Mouse (Mus musculus) natural killer cell, adult 2 months (primary cell): ENCODE measurements at regions not wholly inside any gene's neighbourhood (a gene's known extent, or its start where the extent isn't known, plus 50 kb on each side); places are given as distances from the start of the nearest gene placed in this dataset.
A peak's percentile ranks its signal among the peaks of the same experiment; 100 is the strongest.

Experiments
- DNase-seq, 2 experiments: peaks; one replicate each; pipeline ENCODE4 v3.0.0; 2022; ENCODE audit warnings: low spot score in 2 of 2

DNA sequence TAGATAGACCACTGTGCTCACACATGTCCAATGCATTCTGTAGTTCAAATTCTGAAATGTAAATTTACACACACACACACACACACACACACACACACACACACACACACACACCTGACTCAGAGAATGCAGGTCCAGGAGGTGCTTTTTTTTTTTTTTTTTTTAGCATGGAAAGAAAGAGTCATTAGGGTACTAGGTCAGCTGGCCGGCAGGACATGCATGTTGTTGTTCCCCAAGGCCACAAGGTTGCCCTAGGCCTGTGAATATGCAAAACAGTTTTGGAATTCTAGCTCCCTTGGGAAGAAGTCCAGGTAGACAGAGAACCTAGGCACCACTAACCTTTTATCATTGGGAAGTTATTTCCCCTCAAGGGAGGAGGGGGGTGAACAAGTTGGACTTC, 184.1 kb upstream of the Marcks start:
- no peak for DNase-seq

DNA sequence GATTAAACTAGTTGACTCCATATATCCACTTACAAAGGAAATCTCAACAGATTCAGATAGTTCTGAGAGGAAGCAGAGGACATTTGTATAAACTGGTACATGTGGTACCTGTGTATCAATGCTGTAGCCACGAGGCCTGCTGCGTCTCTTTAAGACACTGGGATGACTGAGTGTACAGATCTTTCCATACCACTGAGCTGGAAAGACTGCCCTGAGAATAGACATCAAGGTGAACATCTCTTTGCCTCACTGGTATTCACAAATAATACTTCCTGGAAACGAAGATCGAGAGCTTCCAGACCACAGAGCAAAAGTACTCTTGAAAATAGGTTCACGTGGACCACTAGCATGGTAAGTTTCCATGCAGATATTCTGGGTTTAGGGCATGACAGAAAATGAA, 183.6 kb upstream of the Marcks start:
- no peak for DNase-seq

DNA sequence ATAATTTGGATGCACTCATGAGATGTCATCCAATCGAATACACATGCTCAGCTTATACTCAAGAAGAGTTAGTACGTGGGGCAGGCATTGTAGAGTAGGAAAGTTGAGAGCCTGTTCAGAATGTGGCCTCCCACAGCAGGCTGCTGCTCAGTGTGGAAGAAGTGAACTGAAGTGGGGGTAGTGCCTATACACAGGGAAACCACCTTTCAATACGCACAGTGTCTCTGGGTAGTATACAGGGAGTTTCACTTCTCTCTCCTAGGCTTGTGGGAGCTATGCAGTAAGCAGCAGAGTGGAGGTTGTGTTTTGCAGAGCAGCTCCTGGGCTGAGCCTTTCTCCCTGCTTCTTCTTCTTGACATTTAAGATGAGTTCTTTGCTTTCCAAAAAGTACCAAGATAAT, 182.5 kb upstream of the Marcks start:
- DNase-seq, result peak in 1 of 2 experiments; percentile 65

DNA sequence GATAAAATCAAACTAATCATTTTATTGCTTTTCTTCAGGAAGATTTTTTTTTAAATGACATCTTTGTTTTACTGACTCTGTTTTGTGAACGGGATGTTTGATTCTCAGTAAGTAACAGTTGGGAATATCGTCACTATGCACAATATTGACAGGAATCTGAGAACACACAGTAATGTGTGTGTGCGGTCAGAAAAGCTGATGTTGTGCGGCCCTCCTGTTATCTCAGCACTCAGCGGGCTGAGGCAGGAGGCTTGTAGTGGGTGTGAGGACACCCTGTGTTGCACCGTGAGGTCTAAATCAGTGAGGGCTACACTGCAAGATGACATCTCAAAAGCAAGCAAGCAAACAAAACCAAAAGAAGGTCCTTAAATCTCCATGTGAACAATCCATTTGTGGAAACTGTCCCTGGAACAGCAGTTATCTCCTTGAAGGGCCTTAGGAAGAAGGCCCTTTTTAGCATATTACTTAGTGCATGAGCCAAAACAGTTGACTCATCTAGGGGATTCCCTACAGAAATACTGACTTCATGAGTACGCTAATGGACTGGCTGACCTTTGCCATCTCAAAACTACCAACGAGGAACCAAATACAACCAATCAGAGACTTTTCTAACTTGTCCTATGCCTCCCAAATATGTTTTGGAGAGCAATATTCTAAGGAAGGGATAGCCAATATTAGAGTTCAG, 181.2 kb upstream of the Marcks start:
- DNase-seq, result no peak

DNA sequence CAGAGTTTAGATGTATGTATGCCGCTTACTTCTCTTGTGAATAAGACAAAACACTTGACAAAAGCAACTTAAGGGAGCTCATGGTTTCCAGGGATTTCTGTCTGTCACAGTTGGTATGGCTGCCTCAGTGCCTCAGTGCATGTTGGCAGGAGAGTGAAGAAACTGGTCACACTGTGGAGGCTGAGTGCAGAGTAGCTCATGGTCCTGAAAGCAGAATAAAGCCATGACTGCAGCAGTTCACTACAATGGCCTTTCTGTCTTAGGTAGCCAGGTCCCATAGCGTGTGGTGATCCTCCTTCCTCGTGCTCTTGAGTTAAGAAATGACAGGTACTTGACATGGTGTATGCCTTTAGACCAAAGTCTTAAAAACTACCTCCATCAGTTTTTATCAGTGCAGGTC, 178.0 kb upstream of the Marcks start:
- no peak for DNase-seq

DNA sequence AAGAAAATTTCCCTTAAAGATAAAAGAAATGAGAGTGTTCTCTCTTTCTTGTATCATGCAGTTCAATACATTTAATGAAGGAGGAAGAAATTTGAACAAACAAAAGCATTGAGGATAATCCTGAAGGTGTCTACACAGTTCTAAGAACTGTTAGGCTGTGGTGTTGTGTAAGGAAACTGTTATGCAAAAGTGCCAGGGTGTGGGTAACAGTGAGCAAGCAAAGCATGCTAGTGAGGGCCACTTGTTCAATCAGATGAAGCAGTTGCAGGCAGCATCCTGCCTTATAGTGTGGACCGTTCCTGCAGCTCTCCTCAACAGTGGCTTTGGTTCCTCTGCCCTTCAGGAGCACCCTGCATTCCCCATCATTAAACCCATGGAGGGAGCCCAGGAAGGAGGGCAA, 177.1 kb upstream of the Marcks start:
- DNase-seq, result no peak

DNA sequence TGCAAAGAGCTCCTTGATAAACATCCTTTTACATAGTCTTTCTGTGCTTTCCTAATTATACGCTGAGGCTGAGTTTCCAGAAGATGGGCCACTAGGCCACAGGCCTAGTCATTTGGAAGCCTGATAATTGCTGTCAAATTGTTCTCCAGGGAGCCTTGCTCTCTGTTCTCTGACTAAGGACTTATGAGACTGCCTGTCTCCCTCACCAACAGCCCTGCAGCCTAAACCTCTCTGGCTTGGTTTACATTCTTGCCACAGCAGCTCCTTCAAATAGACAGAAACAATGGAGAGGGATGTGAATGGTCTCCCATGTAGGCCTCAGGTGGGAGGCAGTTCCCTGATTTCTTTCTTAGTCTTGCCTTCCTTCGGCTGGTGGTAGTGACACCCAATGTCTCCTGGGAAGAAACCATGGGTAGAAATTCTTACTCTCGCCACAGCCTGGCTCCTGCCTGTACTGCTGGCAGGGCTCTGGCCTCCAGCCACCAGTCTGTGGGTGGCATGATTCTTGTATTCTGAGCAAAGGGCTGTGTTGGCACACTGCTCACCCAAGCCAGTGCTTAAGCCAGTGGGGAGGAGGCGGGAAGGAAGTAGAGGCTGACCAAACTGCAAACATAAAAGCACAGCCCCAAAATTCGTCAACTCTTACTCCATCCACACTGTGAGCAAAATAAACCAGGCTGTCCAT, 176.2 kb upstream of the Marcks start:
- no peak for DNase-seq

DNA sequence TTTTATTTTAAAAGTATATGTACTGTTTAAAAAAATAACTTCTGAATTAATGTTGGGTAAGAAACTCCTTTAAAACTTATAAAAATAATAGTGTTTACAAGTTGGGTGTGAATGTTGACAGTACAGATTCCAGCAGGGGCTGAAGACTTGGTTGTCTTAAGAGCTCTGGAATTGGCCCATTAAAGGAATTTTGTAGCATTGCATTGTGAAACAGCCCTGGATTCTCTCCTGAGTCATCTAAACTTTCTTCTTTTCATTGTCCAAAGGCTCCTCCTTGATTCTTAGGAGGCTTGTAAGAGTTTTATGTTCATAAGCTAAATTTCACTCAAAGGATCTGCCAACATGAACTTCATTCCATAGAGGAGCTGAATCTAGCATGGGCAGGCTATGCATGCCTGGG, 174.7 kb upstream of the Marcks start:
- DNase-seq, result no peak

DNA sequence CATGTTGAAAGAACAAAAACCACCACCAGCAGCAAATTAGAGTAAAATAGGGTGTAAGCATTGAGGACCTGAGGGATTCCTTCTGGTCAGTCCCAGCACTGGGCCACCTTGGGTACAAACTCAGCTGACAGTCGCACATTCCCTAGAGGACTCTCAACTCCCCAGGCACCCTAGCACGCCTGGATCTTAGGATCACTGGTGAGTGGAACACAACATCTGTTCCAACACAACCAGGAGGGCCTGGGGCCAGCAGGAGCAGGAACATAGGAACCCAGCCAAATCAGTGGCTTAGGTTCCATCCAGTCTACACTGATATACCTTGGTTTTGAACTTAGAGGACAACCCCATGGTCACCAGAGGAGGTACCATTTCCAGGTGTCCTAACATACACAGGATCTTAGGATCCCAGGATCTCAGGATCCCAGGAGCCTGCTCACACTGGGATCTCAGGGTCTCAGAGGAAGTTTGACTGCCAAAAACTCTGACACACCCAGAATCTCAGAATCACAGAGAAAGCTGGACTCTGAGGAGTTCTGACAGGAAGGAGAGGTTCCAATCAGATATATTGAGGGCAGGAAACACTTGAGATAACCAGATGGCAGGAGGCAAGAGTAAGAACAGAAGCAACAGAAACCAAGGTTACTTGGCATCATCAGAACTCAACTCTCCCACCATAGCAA, 171.7 kb upstream of the Marcks start:
- DNase-seq, result no peak

DNA sequence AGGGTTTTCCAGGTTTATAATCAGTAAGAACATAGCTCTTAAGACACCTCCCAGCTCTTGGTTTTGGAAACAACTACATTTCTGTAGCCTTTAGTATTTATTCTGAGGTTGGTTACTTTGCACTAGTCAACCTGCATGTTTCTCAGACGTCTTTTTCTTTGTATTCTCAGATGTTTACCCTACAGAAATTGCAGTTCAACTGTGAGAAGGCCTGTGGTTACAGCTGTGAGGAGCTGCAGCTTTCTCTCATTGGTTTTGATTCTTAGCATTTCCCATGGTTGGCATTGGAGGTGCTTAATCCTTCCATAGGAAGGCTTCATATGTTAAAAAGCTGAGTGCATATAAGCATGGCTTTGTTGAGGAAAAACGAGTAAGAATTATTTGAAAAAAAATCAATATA, 165.9 kb upstream of the Marcks start:
- DNase-seq, result no peak

DNA sequence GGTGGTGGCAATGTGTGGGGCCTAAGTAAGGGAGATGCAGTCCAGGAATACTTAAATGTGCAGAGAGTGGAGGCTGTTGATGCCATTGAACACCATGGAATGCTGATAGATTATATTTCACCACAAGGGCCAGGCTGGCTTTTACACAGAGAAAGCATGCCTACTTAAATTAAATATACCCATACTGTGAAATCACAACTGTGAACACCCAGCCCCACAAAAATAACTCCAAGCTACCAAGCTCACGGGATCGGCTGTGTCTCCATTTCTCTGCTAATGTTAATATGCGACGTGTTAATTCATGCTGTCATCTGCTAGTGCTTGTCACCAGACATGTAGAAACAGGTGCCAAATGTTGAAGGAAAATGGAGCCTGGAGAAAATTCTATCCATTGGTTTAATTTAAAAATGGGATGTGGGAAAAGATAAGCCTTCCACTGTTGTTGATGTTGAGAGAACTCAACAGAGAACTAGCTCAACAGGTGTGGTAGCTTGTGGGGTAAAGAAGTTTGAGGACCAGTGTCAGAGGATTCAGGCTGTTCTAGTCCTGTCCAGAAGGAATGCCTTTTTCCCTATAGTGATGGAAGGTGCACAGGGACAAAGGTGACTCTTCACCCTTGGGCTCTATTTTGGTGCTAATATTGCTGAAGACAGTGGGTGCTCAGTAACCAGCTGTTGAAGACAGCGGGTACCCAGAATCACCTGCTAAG, 161.6 kb upstream of the Marcks start:
- no peak for DNase-seq

DNA sequence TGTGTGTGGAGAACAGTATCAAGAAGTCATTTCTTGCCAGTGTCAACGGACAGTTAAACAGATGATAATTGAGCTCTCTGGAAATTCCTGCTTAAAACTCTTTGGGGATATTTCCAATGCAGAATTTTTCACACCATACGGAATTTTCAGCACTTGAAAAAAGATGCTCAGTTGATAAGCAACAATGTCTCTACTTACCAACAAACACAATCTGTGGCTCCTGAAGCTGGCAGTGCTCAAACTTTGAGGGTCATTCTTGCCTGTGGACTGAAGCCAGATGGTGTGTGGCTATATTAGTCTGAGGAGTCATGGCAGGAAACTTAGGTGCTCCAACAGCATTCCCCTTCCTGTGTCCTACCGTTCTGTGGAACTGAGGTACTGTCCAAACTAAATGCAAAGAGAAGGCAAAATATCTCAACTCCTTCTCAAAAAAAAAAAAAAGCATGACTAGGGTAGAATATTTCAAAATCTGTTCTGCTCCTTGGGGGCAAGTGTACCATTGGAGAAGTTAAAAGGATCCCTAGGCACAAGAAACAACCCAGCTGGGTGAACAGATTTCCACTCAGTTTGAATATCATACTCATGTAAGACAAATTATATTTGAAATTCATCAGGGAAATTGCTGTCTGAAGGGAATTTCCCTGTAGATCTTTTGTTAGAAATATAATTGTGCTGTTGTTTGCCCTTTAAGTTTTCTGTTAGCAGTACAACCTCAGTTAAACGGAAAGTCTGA, 160.1 kb upstream of the Marcks start:
- DNase-seq, result no peak

DNA sequence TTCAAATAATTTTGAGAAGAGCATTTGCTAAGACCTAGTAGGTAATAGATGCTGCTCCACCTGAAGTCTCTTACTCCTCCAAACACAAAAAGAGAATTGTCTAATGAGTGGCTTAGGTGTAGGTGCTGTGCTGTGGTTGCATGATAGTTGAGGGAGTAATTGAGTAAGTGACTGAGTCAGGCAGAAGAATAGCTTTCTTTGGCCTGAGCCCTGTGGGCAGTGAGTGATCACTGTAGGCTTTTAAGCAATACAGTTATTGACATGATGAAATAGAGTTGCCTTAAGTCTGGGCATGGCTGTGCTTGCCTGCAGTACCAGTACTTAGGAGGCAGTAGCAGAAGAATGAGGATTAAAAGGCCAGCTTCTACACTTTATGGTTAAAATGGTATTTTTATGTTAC, 155.5 kb upstream of the Marcks start:
- DNase-seq, result no peak

DNA sequence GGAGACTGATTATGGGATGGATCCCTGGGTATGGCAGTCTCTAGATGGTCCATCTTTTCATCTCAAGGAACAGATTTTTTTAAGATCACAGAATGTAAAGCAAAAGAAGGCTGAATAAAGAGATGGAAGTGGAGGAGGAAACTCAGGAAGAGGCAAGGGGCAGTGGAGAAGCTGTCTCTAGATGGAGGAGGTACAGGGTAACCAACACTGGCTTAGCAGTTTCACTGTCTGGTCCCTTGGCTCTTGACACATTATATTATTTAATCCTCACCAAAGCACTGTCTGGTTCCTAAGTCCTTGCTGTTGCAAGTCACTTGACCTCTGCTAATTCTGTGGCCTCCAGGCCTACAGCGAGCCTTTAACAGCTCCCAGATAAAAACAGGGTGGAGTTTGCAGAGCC, 154.6 kb upstream of the Marcks start:
- DNase-seq, result no peak

DNA sequence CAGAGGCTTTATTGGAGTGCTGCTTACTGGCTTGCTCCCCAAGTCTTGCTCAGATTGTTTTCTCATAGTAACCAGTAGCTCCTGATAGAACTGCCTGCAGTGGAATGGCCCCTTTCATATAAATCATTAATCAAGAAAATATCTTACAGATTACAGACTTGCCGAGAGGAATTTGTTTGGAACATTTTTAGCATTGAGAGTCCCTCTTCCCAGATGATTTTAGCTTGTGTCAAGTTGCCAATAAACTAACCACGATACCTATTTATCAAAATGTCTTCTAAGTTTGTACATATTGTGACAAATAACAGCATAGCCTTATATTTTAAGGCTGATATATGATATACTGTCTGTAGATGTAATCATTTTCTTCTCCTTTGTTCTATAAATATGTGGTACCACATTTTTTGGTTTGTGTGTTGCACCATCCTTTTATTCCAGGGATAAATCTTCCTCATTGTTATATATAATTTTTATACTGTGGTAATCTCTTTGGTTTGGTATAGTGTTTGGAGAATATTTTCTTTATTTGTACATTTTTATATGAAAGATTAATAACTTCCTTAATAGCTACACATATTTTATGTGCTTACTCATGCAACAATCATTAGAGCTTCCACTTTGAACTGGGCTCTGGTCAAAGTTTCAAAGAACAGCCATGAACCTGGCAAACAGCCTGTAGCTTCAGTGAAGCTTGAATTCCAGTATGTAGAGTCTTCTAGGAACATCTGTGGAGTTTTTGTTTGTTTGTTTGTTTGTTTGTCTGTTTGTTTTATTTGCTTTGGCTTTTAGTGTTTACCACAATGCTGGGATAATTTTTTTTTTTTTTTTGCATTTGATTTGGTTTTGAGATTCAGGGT, 153.1 kb upstream of the Marcks start:
- DNase-seq, result no peak

DNA sequence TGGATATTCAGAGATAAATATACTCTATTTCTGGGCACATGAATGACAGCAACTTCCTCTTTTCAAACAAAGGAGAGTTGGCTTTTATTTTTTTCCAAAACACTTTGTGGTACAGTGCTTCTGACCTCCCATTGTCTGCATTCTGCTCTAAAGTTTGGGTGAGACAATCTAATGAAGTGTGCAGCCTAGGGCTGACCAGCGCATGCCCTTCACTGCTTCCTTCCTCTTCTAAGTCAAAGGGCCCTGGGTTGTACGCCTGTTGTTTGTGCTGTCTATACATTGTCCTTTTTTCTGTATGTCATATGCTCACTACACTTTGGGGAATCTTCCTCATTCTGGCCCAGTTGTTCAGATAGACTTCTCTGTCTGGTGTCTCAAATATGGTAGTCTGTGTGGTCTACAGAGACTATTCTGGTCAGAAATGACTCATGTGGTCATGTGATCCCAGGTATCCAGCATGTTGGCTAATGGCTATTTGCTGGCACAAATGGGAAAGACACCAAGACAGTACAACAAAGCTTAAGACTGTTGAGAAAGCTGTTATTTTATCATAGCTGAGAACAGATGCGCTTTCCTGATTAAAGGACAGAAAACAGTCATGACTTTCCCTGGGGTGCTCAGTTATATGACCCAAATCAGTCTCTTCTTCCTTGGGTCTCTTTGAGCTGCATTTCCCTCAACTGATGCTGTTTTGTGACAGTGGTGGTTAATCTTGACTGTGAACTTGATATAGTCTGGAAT, 151.4 kb upstream of the Marcks start:
- peak in 1 of 2 experiments; percentile 14 for DNase-seq

DNA sequence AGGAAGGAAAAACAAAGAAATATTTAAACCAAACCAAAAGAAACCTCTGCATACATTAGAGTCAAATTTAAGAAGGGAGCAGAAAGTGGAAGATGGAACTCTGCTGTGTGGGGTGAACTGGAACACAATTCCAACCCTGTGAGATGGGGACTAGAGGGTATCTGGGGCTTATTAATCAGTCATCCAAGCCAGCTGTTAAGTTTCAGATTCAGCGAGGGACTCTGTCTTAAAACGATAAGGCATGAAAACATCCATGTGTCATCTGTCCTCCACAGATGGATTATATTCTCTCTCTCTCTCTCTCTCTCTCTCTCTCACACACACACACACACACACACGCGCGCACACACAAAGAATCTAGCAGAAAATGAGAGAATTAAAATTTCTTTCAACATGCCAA, 147.6 kb upstream of the Marcks start:
- no peak for DNase-seq

DNA sequence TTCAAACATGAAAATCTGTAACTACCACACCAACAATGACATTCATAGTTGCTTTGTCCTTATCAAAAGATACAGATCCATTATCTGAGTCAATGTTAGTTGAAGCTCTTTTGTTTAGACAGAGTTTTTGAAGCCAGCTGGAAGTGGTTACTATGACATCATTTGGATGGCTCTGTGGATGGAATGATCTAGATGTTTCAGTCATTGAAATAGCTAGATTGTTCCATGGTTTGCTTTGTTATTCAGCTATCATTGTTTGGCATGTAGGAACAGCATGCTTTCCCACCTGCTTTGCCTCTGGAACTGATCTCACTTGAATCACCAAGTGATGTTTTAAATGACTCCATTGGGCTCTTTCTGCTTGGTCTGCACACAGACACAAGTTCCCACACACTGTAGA, 144.2 kb upstream of the Marcks start:
- no peak for DNase-seq

DNA sequence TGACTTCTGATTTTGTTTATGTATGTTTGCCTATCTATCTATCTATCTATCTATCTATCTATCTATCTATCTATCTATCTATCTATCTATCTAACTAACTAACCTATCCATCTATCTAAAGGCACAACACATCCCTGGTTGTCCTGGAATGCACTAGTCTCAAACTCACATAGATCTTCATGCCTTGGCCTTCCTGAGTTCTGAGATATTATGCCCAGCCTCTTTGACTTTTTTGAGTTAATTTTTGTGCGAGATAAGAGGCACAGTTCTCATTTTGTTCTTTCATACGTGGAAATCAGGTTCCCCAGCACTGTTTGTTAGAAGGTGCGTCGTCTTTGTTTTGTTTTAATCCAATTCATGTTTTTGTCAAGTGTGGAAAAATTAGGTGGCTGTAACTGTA, 142.1 kb upstream of the Marcks start:
- DNase-seq, result no peak

DNA sequence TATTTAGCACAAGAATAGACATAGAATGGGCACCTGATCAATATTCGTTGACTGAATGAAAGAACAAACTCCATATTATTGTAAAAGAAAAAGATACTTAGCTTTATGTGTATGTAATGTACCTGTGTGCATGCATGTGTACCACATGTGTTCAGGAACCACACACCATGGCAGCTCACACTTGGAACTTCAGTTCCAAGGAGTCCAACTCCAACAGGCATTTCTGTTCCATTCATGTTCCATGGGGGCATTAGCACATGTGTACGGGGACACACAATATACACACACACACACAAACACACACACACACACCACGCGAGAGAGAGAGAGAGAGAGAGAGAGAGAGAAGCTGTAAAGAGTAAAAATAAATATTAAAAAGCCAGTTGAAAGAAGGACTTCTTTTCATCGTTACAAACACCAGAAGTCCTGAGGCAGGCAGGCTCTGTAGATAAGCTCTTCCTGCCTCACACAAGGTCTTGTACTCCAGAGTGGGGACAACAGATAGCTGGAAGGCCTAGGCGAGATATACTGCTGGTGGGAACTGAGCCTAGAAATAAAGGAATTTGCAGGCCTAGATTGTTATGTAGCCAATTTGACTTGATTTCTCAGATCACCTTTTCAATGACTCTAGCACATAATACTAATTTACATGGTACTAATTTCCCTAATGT, 141.6 kb upstream of the Marcks start:
- DNase-seq, result no peak
